8 mouse cellular contexts compared by ENCODE assay signal in genomic region chr12:85619283-85619897, GRCm38 (mm10). TPM values are rescaled to one million over a fixed set of nuclear protein-coding genes. Genes with fewer than 3 reads are reported as not detected.
DNase-seq lines count a peak whose midpoint lies in the region; ATAC-seq and TF ChIP-seq lines count a peak whose summit lies in the region.

No protein-coding gene starts in this region.

- peaks cover 8% of the 10 kb centered on the region for H3K36me3 ChIP-seq in hindbrain, embryonic 13.5 days
- H3K36me3 ChIP-seq in neural tube, embryonic 15.5 days, result no peaks in the 10 kb centered on the region
- no peaks in the 10 kb centered on the region for H3K36me3 ChIP-seq in liver, embryonic 12.5 days

- H3K27me3 ChIP-seq in hindbrain, embryonic 13.5 days, result no peaks in the 10 kb centered on the region
- no peaks in the 10 kb centered on the region for H3K27me3 ChIP-seq in neural tube, embryonic 15.5 days (replicated peaks)
- no peaks in the 10 kb centered on the region for H3K27me3 ChIP-seq in liver, embryonic 12.5 days (replicated peaks)

- H3K9me3 ChIP-seq in hindbrain, embryonic 13.5 days, result no peaks in the 10 kb centered on the region
- no peaks in the 10 kb centered on the region for H3K9me3 ChIP-seq in neural tube, embryonic 15.5 days (replicated peaks)
- no peaks in the 10 kb centered on the region for H3K9me3 ChIP-seq in liver, embryonic 12.5 days (replicated peaks)

- no peak overlapping the region for H3K4me2 ChIP-seq in hindbrain, embryonic 13.5 days
- H3K4me2 ChIP-seq in neural tube, embryonic 15.5 days, result no peak overlapping the region
- no peak overlapping the region for H3K4me2 ChIP-seq in liver, embryonic 12.5 days

- 61% methylated on average over 7 of the region's 7 CpGs for WGBS in lung, adult 2 months
- whole genome bisulfite sequencing in hindbrain, embryonic 13.5 days, result 62% methylated on average over 7 of the region's 7 CpGs
- WGBS in neural tube, embryonic 15.5 days, result 58% methylated on average over 7 of the region's 7 CpGs
- WGBS in liver, embryonic 12.5 days (ENCODE audit: insufficient replicate concordance), result 65% methylated on average over 7 of the region's 7 CpGs

- TF ChIP-seq CTCF in lung, adult 2 months (IDR thresholded peaks at IDR 0.05; ENCODE audit: insufficient read depth, low read length), result no peak
- no peak for TF ChIP-seq CTCF in brain, embryonic 14.5 days (IDR thresholded peaks at IDR 0.05; ENCODE audit: borderline replicate concordance, extremely low read depth, insufficient read depth, insufficient read length)

- peaks cover 8% of the 10 kb centered on the region for H3K4me1 ChIP-seq in lung, adult 2 months (ENCODE audit: control insufficient read depth, insufficient read depth, low read length)
- H3K4me1 ChIP-seq in hindbrain, embryonic 13.5 days (replicated peaks), result peaks cover 61% of the 10 kb centered on the region
- peaks cover 54% of the 10 kb centered on the region for H3K4me1 ChIP-seq in neural tube, embryonic 15.5 days
- H3K4me1 ChIP-seq in liver, embryonic 12.5 days, result peaks cover 9% of the 10 kb centered on the region; the same call in 1 of the 2 replicates

- peak; percentile 26 for DNase-seq in lung, postnatal 25 days (ENCODE audit: low spot score)
- no peak for DNase-seq in lung, adult 2 months
- peak; percentile 51 for DNase-seq in brain, embryonic 14.5 days (ENCODE audit: low read depth)
- no peak for DNase-seq in c-Kit-positive CD71-positive TER-119-positive erythroid progenitor cells, embryonic 14.5 days (ENCODE audit: low spot score)
- no peak for DNase-seq in right cerebral cortex, postnatal 4 days

- no peak for ATAC-seq in hindbrain, embryonic 13.5 days (ENCODE audit: low FRiP score)
- ATAC-seq in neural tube, embryonic 15.5 days (ENCODE audit: low FRiP score), result no peak
- ATAC-seq in liver, embryonic 12.5 days, result no peak

- no peak overlapping the region for H3K4me3 ChIP-seq in lung, adult 2 months (replicated peaks; ENCODE audit: extremely low read depth, low read depth, low read length)
- no peak overlapping the region for H3K4me3 ChIP-seq in hindbrain, embryonic 13.5 days
- H3K4me3 ChIP-seq in neural tube, embryonic 15.5 days (replicated peaks), result no peak overlapping the region
- H3K4me3 ChIP-seq in liver, embryonic 12.5 days, result no peak overlapping the region

- no peak for TF ChIP-seq POLR2A in lung, adult 2 months (IDR thresholded peaks at IDR 0.05; ENCODE audit: borderline replicate concordance, extremely low read depth, low read depth, low read length)
- no peak for TF ChIP-seq POLR2A in brain, embryonic 14.5 days (IDR thresholded peaks at IDR 0.05; ENCODE audit: borderline replicate concordance, extremely low read depth, insufficient read depth, insufficient read length, poor library complexity, severe bottlenecking)

- peak overlapping the region; percentile 85 for H3K27ac ChIP-seq in hindbrain, embryonic 13.5 days
- peak overlapping the region; percentile 80 for H3K27ac ChIP-seq in neural tube, embryonic 15.5 days (replicated peaks)
- H3K27ac ChIP-seq in liver, embryonic 12.5 days, result no peak overlapping the region

- peak overlapping the region; percentile 25; the same call in 1 of the 2 replicates for H3K9ac ChIP-seq in hindbrain, embryonic 13.5 days
- H3K9ac ChIP-seq in neural tube, embryonic 15.5 days (replicated peaks), result no peak overlapping the region
- H3K9ac ChIP-seq in liver, embryonic 12.5 days, result no peak overlapping the region

RNA-seq across cellular contexts. Expression of gene Jdp2, which starts 20.6 kb away (rescaled TPM):
- 21.6 and 30.9 TPM in 2 replicates for polyA plus RNA-seq in lung, adult 2 months (2012; rRNA removed)
- polyA plus RNA-seq in brain, embryonic 14.5 days (2012; rRNA removed), result 7.3 and 11.9 TPM in 2 replicates
- 0.32 and 0.42 TPM in 2 replicates for polyA plus RNA-seq in hindbrain, embryonic 13.5 days (2015; fragmentation: Nextera tagmentation; extraction: Ambion mirVana)
- 0.68 and 0.69 TPM in 2 replicates for polyA plus RNA-seq in neural tube, embryonic 15.5 days (2015; fragmentation: Nextera tagmentation; extraction: Ambion mirVana)
- 0.17 and 0.25 TPM in 2 replicates for polyA plus RNA-seq in liver, embryonic 12.5 days (2016; fragmentation: Nextera tagmentation; extraction: Ambion mirVana)

Comparison
In these comparisons a context has a peak if more than half of its experiments do, and no peak if none do; other contexts are left out.
1. DNase-seq: peak in lung, postnatal 25 days (single experiment) and brain, embryonic 14.5 days (single experiment); none in lung, adult 2 months (single experiment), c-Kit-positive CD71-positive TER-119-positive erythroid progenitor cells, embryonic 14.5 days (single experiment) and right cerebral cortex, postnatal 4 days (single experiment).